Mouse (Mus musculus) kidney, adult 2 months (tissue): ENCODE data around the gene Mecom. TPM values are rescaled to one million over a fixed set of nuclear protein-coding genes. Genes with fewer than 3 reads are reported as not detected.
"Not testable (repeated sequence)": the region's sequence is repeated elsewhere in the genome, so short reads cannot be mapped to it uniquely, and the experiment has no call there.

ENCODE experiments used
- DNase-seq: peaks from one replicate; pipeline ENCODE4 v3.0.0; 2021
- H3K27ac ChIP-seq: fragments of 200-500 bp; 2 replicates; pipeline ENCODE4 v1.5.1; 2012; ENCODE audit warnings: low read depth, low read length, control low read depth, inconsistent platforms; ENCODE audit not compliant: insufficient read depth
- H3K27me3 ChIP-seq: fragments of 200-500 bp; replicated peaks from 2 replicates; pipeline ENCODE4 v1.6.1; 2012; ENCODE audit warnings: mild to moderate bottlenecking, moderate library complexity, low read length, inconsistent platforms; ENCODE audit not compliant: control insufficient read depth, insufficient read depth
- H3K36me3 ChIP-seq: fragments of 200-500 bp; 2 replicates; pipeline ENCODE4 v1.6.1; 2012; ENCODE audit warnings: mild to moderate bottlenecking, moderate library complexity, low read length, inconsistent platforms; ENCODE audit not compliant: control insufficient read depth, insufficient read depth
- H3K4me1 ChIP-seq: fragments of 200-500 bp; 2 replicates; pipeline ENCODE4 v1.6.1; 2011; ENCODE audit warnings: low read length; ENCODE audit not compliant: control insufficient read depth, insufficient read depth
- H3K4me3 ChIP-seq: fragments of 200-500 bp; 2 replicates; pipeline ENCODE4 v1.5.1; 2011; ENCODE audit warnings: mild to moderate bottlenecking, low read depth, low read length, control low read depth; ENCODE audit not compliant: insufficient read depth
- CTCF ChIP-seq: fragments of 200-500 bp; conservative IDR thresholded peaks from 2 replicates; pipeline ENCODE4 v1.5.1; 2011; ENCODE audit warnings: low read depth, mild to moderate bottlenecking, control low read depth, low read length, moderate library complexity, mixed read lengths; ENCODE audit not compliant: insufficient read depth, insufficient read length
- POLR2A ChIP-seq: fragments of 200-500 bp; IDR thresholded peaks from one replicate; pipeline ENCODE4 v1.6.1; 2011; ENCODE audit warnings: low read depth, low read length, control low read depth
- WGBS: fragments of 180-500 bp; shearing (Covaris S2); methylation state at CpG from one replicate; pipeline ENCODE4 v1.1.7; 2018; 5-methylcytosine and 5-hydroxymethylcytosine counted together
- polyA plus RNA-seq: library from polyadenylated mRNA; depleted of rRNA; stranded (reverse); fragments of >200 nt; gene quantifications from 2 replicates; pipeline ENCODE4 v1.2.3, GENCODE M21; 2012

Mecom gene
- polyA plus RNA-seq, 1 experiment, result 12.9 TPM

- no peak for DNase-seq
- Histone ChIP-seq H3K4me3 (no peak overlapping the region), H3K36me3 (no peaks in the 10 kb centered on the region), H3K4me1 (peaks cover 4% of the 10 kb centered on the region), H3K27ac (peak overlapping the region; percentile 67), H3K27me3 (no peaks in the 10 kb centered on the region)
- WGBS, result 38% methylated on average over 7 of the region's 7 CpGs
- no peak for TF ChIP-seq CTCF
- TF ChIP-seq POLR2A, result no peak
Measured at GRCm38 (mm10) chr3:30244401-30244871, 303.4 kb downstream of the Mecom start.

- H3K36me3 ChIP-seq, result no peaks in the 10 kb centered on the region
- WGBS, result 61% methylated on average over 8 of the region's 8 CpGs
- no peak for TF ChIP-seq POLR2A
- no peak for TF ChIP-seq CTCF
- no peak for DNase-seq
- no peaks in the 10 kb centered on the region for H3K27me3 ChIP-seq
- peaks cover 4% of the 10 kb centered on the region for H3K4me1 ChIP-seq
- H3K27ac ChIP-seq, result peak overlapping the region; percentile 67; the same call in 1 of the 2 replicates
- no peak overlapping the region for H3K4me3 ChIP-seq
Measured at GRCm38 (mm10) chr3:30243776-30244275, 304.0 kb downstream of the Mecom start.

DNA sequence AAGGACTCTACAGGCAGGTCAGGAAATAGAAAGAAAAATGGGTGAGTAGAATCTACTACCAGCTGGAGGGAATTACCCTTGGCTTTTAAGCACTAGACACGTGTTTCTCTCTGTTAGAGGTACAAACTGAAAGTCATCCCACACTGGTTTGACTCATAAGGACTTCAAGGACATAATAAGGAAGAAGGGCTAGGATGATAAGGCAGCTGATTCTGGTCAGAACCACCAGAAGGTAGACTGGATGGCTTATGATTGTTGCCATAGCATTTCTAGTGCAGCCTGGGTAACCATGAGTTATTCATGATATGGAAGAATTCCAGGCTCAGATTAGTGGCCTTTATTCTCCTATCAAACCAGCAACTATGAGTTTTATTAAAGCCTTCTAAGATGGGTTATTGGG, 308.4 kb downstream of the Mecom start:
- WGBS, result 68% methylated on average over 1 of the region's 1 CpGs
- TF ChIP-seq POLR2A, result no peak
- no peaks in the 10 kb centered on the region; the same call in 1 of the 2 replicates for H3K4me1 ChIP-seq
- peak overlapping the region; percentile 60 for H3K27ac ChIP-seq
- no peaks in the 10 kb centered on the region for H3K36me3 ChIP-seq
- no peak overlapping the region for H3K4me3 ChIP-seq
- H3K27me3 ChIP-seq, result no peaks in the 10 kb centered on the region
- DNase-seq, result no peak

- no peak overlapping the region for H3K27ac ChIP-seq
- H3K27me3 ChIP-seq, result no peaks in the 10 kb centered on the region
- H3K4me1 ChIP-seq, result no peaks in the 10 kb centered on the region; the same call in 1 of the 2 replicates
- no peak overlapping the region for H3K4me3 ChIP-seq
- TF ChIP-seq CTCF, result no peak
- no peak for TF ChIP-seq POLR2A
- 93% methylated on average over 5 of the region's 5 CpGs for WGBS
- no peaks in the 10 kb centered on the region for H3K36me3 ChIP-seq
- no peak for DNase-seq
Measured at GRCm38 (mm10) chr3:30237493-30237892, 310.3 kb downstream of the Mecom start.

DNA sequence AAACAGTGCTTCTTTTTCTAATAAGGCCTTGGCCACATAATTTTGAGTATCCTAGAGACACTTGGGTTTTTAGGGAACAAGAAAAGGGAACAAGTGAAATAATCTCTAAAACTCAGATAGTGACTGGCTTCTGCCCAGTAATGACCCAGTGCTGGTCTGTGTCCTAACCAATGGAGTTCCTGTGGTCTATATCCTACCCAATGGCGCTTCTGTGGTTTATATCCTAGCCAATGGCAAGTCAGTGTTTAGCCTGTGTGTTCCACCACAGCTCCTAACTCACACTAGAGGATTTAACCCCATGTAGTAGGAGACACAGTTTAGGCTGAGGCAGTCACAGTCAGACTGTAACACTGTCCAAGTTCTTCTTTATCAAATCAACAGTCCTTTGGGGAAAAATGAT, 313.8 kb downstream of the Mecom start:
- TF ChIP-seq CTCF, result no peak
- TF ChIP-seq POLR2A, result no peak
- no peaks in the 10 kb centered on the region for H3K36me3 ChIP-seq
- H3K27me3 ChIP-seq, result no peaks in the 10 kb centered on the region
- WGBS, result 94% methylated on average over 1 of the region's 1 CpGs
- no peak overlapping the region for H3K27ac ChIP-seq
- no peak overlapping the region for H3K4me3 ChIP-seq
- no peak for DNase-seq
- no peaks in the 10 kb centered on the region; the same call in 1 of the 2 replicates for H3K4me1 ChIP-seq

DNA sequence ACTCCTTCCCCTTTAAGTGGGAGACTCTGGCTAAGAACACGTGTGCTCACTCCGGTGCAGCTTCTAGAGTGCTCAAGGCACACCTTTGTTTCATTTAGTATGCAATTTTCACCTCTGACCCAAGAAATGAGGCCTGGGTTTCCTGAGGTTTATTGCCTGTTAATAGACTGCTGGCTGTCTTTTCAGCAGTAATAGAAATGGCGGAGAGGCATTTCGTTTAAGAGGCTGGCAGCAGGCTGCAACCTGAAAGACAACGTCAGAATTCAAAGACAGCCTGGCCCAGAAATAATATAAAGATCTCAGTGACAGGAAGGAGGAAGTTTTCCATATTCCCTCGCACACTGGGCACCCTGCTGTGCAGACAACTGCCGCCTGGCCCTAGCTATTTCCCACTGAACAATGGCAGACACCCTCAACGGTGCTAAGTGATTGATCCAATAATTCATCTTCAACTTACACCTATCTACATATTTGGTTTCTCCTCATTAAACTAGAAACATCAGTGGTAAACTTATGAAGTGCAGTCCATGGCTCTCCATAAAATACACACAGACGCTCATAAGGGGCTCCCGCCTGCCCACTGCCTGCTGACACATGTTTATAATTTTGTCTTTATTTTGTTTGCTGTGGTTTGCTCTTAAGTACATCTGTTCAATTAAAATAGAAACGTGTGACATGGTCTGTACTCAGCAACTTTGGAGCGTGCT, 319.7 kb downstream of the Mecom start:
- no peaks in the 10 kb centered on the region for H3K27me3 ChIP-seq
- H3K4me3 ChIP-seq, result no peak overlapping the region
- no peaks in the 10 kb centered on the region for H3K36me3 ChIP-seq
- no peak overlapping the region; the same call in 1 of the 2 replicates for H3K27ac ChIP-seq
- TF ChIP-seq POLR2A, result no peak
- no peak for DNase-seq
- H3K4me1 ChIP-seq, result no peaks in the 10 kb centered on the region
- WGBS, result 65% methylated on average over 12 of the region's 12 CpGs

DNA sequence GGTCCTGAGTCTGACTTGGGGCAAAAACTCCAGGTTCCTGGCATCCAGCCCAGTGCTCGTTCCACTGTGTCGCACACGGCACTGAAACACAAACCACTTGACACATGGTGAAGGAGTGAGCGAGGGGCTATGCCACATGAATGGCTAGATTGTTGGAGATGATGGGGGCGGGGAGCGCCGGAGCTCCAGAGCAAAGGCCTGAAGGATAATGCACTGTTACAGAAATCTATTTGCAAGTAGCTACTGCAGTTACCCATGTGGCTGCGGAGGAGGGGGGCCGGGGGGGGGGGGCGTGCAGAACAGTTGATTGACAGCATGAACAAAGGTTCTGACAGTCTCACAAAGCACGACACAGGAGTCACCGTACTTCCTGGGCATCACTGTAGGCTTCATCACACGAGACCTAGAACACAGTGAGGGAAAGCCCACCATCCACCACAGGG, 320.9 kb downstream of the Mecom start:
- H3K27me3 ChIP-seq, result no peaks in the 10 kb centered on the region
- no peaks in the 10 kb centered on the region for H3K36me3 ChIP-seq
- no peak for TF ChIP-seq POLR2A
- no peak for TF ChIP-seq CTCF
- DNase-seq, result peak; percentile 78
- WGBS, result 48% methylated on average over 13 of the region's 13 CpGs
- no peaks in the 10 kb centered on the region for H3K4me1 ChIP-seq
- no peak overlapping the region for H3K4me3 ChIP-seq
- no peak overlapping the region for H3K27ac ChIP-seq

- WGBS, result 89% methylated on average over 6 of the region's 6 CpGs
- H3K27ac ChIP-seq, H3K27me3 ChIP-seq, H3K4me1 ChIP-seq, H3K36me3 ChIP-seq, H3K4me3 ChIP-seq, DNase-seq: not testable (repeated sequence)
Measured at GRCm38 (mm10) chr3:30225200-30225599, 322.6 kb downstream of the Mecom start.
